Mouse (Mus musculus) liver, adult 2 months (tissue): ENCODE results near the gene Cfdp1. TPM values are rescaled to one million over a fixed set of nuclear protein-coding genes. Genes with fewer than 3 reads are reported as not detected.

Experiments used
- DNase-seq: peaks from one replicate; pipeline ENCODE4 v3.0.0-alpha.2; 2011; ENCODE audit warnings: low read depth, low spot score; ENCODE audit errors: extremely low read depth
- H3K27ac ChIP-seq: fragments of 200-500 bp; replicated peaks from 2 replicates; pipeline ENCODE4 v1.5.1; 2012; ENCODE audit warnings: low read depth, mild to moderate bottlenecking, control low read depth, inconsistent platforms, low read length; ENCODE audit not compliant: insufficient read depth
- H3K27me3 ChIP-seq: fragments of 200-500 bp; 2 replicates; pipeline ENCODE4 v1.6.1; 2012; ENCODE audit warnings: mild to moderate bottlenecking, moderate library complexity, low read length, inconsistent platforms; ENCODE audit not compliant: control insufficient read depth, insufficient read depth
- H3K36me3 ChIP-seq: fragments of 200-500 bp; 2 replicates; pipeline ENCODE4 v1.6.1; 2012; ENCODE audit warnings: low read length, inconsistent platforms; ENCODE audit not compliant: control insufficient read depth, insufficient read depth
- H3K4me1 ChIP-seq: fragments of 200-500 bp; 2 replicates; pipeline ENCODE4 v1.6.1; 2011; ENCODE audit warnings: low read length; ENCODE audit not compliant: control insufficient read depth, insufficient read depth
- H3K4me3 ChIP-seq: fragments of 200-500 bp; 2 replicates; pipeline ENCODE4 v1.5.1; 2011; ENCODE audit warnings: low read depth, mild to moderate bottlenecking, control low read depth, low read length, moderate library complexity; ENCODE audit not compliant: insufficient read depth
- H3K79me2 ChIP-seq: fragments of 200-500 bp; 2 replicates; pipeline ENCODE4 v1.6.1; 2012; ENCODE audit warnings: inconsistent platforms, mild to moderate bottlenecking, low read length, moderate library complexity; ENCODE audit not compliant: control insufficient read depth, insufficient read depth
- H3K9ac ChIP-seq: fragments of 200-500 bp; 2 replicates; pipeline ENCODE4 v1.6.1; 2012; ENCODE audit warnings: low read depth, mild to moderate bottlenecking, control low read depth, inconsistent platforms, low read length
- CTCF ChIP-seq: fragments of 200-500 bp; IDR thresholded peaks from 2 replicates; pipeline ENCODE4 v1.5.1; 2011; ENCODE audit warnings: low read depth, low read length, control low read depth
- POLR2A ChIP-seq: fragments of 200-500 bp; IDR thresholded peaks from 2 replicates; pipeline ENCODE4 v1.6.1; 2011; ENCODE audit warnings: low read length, control low read depth; ENCODE audit not compliant: insufficient read depth; ENCODE audit errors: extremely low read depth
- WGBS: fragments of 180-500 bp; shearing (Covaris S2); methylation state at CpG from one replicate; pipeline ENCODE4 v1.1.7; 2018; 5-methylcytosine and 5-hydroxymethylcytosine counted together
- polyA plus RNA-seq: library from polyadenylated mRNA; depleted of rRNA; stranded (reverse); fragments of >200 nt; gene quantifications from 2 replicates; pipeline ENCODE4 v1.2.3, GENCODE M21; 2012
- total RNA-seq: library from RNA; depleted of rRNA; stranded (reverse); fragments of >200 nt; gene quantifications from 2 replicates; pipeline ENCODE4 v1.2.3, GENCODE M21; 2014

Gene Cfdp1
- total and polyA plus RNA-seq, 2 experiments, result 3.8 to 40.7 TPM

DNA sequence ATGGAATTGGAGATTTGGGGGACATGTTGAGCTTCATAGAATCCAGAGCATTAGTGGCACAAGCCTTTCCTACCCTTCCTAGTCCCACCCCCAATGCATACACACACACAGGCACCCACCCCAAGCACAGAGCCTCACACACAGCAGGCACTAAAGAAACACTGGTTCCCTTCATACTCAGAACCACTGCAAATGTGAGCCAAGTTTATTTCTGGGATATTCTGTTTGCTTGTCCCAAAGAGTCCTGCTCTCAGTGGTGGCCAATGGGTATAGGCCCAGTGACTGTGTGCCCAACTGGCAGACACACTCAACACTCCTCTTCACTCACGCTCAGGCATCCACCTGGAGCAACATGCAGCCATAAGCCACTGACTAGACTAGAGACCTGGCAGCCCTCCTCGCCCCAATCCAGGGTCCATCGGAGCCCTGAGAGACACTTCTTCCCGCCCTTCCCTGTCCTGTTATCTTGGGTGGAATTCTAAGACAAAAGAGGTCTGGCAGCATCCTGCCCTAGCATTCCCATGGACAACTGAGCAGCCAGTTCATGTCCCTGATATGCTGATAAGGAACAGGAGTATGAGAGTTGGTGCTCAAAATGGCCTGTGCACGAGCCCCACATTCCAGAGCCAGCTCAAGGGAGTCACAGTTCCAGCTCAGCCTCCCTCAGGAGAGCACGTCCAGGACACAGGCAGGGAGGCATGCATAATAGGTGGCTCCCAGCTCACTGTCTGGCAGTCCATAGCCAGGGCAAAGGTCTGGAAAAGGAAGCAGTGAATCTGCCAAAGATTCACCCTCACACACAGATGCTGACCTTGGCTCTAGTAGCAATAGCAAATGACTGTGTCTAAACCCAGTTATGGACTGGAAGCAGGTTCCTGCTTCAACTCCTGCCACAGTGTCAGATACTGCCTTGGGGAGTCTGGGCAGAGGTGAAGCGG is 124.6 kb downstream of the Cfdp1 start:
- H3K79me2 ChIP-seq, result peaks cover 56% of the 10 kb centered on the region
- H3K27me3 ChIP-seq, result no peaks in the 10 kb centered on the region
- no peaks in the 10 kb centered on the region for H3K36me3 ChIP-seq
- H3K27ac ChIP-seq, result peak overlapping the region; percentile 88
- no peak overlapping the region for H3K4me3 ChIP-seq
- H3K4me1 ChIP-seq, result peaks cover 68% of the 10 kb centered on the region
- DNase-seq, result peak; percentile 99
- no peak for TF ChIP-seq POLR2A
- no peak for TF ChIP-seq CTCF
- H3K9ac ChIP-seq, result peak overlapping the region; percentile 87
- WGBS, result 17% methylated on average over 7 of the region's 7 CpGs

DNA sequence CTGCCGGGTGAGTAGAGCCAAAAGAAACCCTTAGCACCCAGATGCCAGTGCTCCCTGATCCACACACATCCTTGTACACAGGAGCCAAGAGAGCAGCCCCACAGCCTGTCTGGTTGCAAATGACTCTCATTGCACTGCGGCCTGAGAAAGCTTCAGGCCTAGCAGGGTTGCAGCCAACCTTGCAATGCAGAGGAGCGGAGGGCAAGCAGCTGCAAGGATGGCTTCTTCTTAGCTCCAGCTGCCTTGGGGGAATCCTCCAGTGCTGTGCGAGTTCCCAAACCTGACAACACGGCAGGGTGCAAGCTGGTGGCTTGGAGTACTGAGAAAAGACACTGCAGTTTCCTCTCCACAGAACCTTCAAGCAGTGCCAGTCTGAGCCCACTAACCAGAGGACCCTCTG is 125.6 kb downstream of the Cfdp1 start:
- no peak for DNase-seq
- WGBS, result 63% methylated on average over 5 of the region's 5 CpGs
- peaks cover 54% of the 10 kb centered on the region for H3K79me2 ChIP-seq
- H3K27me3 ChIP-seq, result no peaks in the 10 kb centered on the region
- H3K36me3 ChIP-seq, result no peaks in the 10 kb centered on the region
- peaks cover 65% of the 10 kb centered on the region for H3K4me1 ChIP-seq
- H3K27ac ChIP-seq, result peak overlapping the region; percentile 88
- TF ChIP-seq CTCF (no peak), POLR2A (no peak)
- H3K4me3 ChIP-seq, result no peak overlapping the region
- peak overlapping the region; percentile 27; the same call in 1 of the 2 replicates for H3K9ac ChIP-seq

DNA sequence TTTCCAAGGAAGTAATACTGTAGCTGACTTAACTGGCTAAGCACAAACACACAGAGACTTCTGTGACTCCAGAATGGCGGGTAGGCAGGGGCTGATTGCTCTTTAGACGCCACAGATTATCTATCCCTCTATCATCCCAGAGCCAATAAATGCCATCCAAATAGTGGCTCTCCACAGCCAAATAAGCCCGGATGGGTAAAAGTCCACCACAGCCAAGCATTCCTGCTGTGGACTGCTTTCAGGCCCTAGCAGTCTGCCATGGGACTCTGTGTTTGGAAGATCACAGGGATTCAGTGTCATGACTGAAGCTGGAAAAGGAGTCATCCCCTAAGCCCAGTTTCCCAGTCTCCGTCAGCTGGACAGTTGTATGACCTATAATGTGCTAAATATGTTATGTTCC is 126.5 kb downstream of the Cfdp1 start:
- Histone ChIP-seq H3K9ac (no peak overlapping the region), H3K27ac (peak overlapping the region; percentile 88), H3K36me3 (no peaks in the 10 kb centered on the region), H3K4me3 (no peak overlapping the region), H3K4me1 (peaks cover 55% of the 10 kb centered on the region), H3K27me3 (no peaks in the 10 kb centered on the region), H3K79me2 (peaks cover 54% of the 10 kb centered on the region)
- WGBS, result 23% methylated on average over 4 of the region's 4 CpGs
- peak; percentile 93 for DNase-seq
- TF ChIP-seq POLR2A (no peak), CTCF (no peak)

DNA sequence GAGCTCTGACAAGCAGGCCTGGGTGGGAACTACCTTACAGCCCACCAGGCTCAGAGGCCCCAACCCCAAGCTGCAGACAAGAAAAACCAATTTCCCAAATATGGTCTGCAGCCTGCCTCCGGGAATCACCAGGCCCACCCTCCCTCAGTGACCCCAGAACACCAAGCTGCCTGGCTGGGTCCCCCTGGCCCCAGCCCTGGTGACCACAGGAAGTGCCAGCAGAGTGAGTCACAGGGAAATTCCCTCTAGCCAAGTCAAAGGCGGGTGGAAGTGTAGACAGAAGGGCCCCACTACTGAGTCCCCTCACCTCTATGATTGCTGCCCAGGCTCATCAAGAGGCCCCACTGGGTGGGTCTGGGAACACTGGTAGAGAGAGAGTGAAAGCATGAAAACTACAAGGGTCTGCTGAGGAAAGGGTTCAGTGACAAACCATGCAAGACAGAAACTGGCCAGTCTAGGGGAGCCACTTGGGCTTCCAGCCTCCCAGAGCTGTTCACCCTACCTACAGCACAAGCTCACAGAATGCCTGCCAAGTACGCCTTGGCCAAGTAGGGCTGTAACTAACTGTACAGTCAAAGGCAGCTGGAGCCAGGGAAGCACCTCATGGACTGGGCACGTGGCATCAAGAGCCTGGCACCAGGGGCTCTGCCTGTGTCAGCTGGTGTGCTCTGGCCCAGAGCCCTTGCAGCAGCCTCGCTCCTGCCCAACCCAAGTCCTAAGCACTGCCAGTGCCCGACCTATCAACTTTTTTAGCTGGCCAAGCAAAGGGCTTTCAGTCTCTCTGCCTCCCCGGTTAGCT is 127.8 kb downstream of the Cfdp1 start:
- no peak for TF ChIP-seq CTCF
- no peak for TF ChIP-seq POLR2A
- Histone ChIP-seq H3K79me2 (peaks cover 50% of the 10 kb centered on the region), H3K4me1 (peaks cover 51% of the 10 kb centered on the region), H3K9ac (peak overlapping the region; percentile 43; the same call in 1 of the 2 replicates), H3K36me3 (0 out of 2 replicates have a peak, but pooled peaks cover under 1% of the 10 kb centered on the region), H3K27me3 (no peaks in the 10 kb centered on the region), H3K27ac (peak overlapping the region; percentile 88), H3K4me3 (no peak overlapping the region)
- DNase-seq, result peak; percentile 100
- WGBS, result 16% methylated on average over 7 of the region's 7 CpGs

DNA sequence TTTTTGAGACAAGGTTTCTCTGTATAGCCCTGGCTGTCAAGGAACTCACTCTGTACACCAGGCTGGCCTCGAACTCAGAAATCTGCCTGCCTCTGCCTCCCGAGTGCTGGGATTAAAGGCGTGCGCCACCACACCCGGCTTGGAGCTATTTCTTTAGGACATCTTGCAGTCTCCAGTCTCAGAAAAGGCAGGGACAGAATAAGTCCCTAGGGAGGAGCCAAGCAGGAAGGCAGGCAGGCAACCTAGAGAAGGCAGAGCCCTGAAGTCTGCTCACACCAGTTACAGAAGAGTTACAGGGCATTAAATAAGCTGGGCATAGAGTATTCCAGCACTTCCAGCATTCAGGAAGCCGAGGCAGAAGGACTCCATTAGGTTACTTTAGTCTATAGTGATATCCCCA is 128.8 kb downstream of the Cfdp1 start:
- DNase-seq, result no peak
- TF ChIP-seq POLR2A (no peak), CTCF (no peak)
- no peak overlapping the region for H3K4me3 ChIP-seq
- WGBS, result 91% methylated on average over 6 of the region's 6 CpGs
- peaks cover 42% of the 10 kb centered on the region for H3K4me1 ChIP-seq
- H3K79me2 ChIP-seq, result peaks cover 50% of the 10 kb centered on the region
- peaks cover 8% of the 10 kb centered on the region; the same call in 1 of the 2 replicates for H3K36me3 ChIP-seq
- H3K27me3 ChIP-seq, result no peaks in the 10 kb centered on the region
- H3K27ac ChIP-seq, result 0 out of 2 replicates have a peak overlapping the region, but pooled peaks have one; percentile 16
- no peak overlapping the region for H3K9ac ChIP-seq
